Mouse (Mus musculus): ENCODE results near the gene Cox8c. TPM values are rescaled to one million over a fixed set of nuclear protein-coding genes. Genes with fewer than 3 reads are reported as not detected.

Cox8c gene
- polyA plus RNA-seq, 1 experiment from 2014 or later: not detected

DNA sequence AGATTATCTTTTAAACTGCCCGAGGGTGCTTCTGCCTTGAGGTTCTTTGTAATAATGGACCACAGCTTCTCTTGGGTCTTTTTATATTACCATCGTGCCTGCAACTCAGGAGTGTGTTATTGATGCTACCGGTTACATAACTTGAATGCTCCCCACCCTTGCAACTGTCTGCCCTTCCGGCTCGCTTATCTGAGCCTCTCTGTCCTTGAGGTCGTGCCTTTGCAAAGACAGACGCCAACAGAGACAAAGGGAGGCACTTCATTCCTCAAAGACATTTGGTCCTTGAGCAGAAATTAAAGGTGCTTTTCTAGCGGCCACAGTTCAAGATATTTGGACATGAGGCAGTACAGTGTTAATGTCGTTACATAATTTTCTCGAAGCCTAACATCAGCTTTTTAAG, 11.8 kb upstream of the Cox8c start:
- Histone ChIP-seq H3K4me2 (no peak overlapping the region), H3K9me3 (ENCODE audit: control insufficient read depth, low read length) (no peaks in the 10 kb centered on the region), H3K36me3 (ENCODE audit: control insufficient read depth, insufficient read depth, low read length) (no peaks in the 10 kb centered on the region), H3K4me3 (ENCODE audit: low read depth, low read length) (no peak overlapping the region), H3K27ac (ENCODE audit: low read depth, low read length) (no peak overlapping the region), H3K9ac (ENCODE audit: low read depth, low read length) (no peak overlapping the region), H3K4me1 (replicated peaks; ENCODE audit: control insufficient read depth, insufficient read depth, low read length) (no peaks in the 10 kb centered on the region), H3K27me3 (replicated peaks; ENCODE audit: control insufficient read depth, insufficient read depth, low read length) (no peaks in the 10 kb centered on the region)
- 61% methylated on average over 10 of the region's 10 CpGs for WGBS
- ATAC-seq (replicated peaks; ENCODE audit: low FRiP score): no peak
- DNase-seq (ENCODE audit: low spot score): no peak

DNA sequence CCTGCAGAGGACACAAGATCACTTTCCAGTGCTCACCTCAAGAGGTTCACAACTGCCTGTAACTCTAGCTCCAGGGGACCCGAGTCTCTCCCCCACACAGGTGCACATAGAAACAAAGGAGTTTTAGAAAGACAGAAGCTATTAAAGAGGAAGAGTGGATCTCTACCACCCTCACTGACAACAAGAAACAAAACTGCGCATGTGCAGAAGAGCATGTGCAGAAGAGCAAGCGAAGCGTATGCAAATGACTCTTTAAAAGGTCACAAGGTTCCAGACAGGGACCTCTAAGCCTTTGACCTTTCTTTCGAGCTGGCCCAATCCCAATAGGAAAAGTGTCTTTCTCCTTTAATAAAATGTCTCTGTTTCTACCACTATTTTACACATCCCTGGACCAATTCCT, 10.5 kb upstream of the Cox8c start:
- no peak overlapping the region for H3K4me2 ChIP-seq
- no peak overlapping the region for H3K9ac ChIP-seq (ENCODE audit: low read depth, low read length)
- no peaks in the 10 kb centered on the region for H3K36me3 ChIP-seq (ENCODE audit: control insufficient read depth, insufficient read depth, low read length)
- no peaks in the 10 kb centered on the region for H3K4me1 ChIP-seq (replicated peaks; ENCODE audit: control insufficient read depth, insufficient read depth, low read length)
- no peak for ATAC-seq (replicated peaks; ENCODE audit: low FRiP score)
- H3K27ac ChIP-seq (ENCODE audit: low read depth, low read length): no peak overlapping the region
- no peak for DNase-seq (ENCODE audit: low spot score)
- WGBS: 75% methylated on average over 5 of the region's 5 CpGs
- no peak overlapping the region for H3K4me3 ChIP-seq (ENCODE audit: low read depth, low read length)
- no peaks in the 10 kb centered on the region for H3K9me3 ChIP-seq (ENCODE audit: control insufficient read depth, low read length)
- H3K27me3 ChIP-seq (replicated peaks; ENCODE audit: control insufficient read depth, insufficient read depth, low read length): no peaks in the 10 kb centered on the region

DNA sequence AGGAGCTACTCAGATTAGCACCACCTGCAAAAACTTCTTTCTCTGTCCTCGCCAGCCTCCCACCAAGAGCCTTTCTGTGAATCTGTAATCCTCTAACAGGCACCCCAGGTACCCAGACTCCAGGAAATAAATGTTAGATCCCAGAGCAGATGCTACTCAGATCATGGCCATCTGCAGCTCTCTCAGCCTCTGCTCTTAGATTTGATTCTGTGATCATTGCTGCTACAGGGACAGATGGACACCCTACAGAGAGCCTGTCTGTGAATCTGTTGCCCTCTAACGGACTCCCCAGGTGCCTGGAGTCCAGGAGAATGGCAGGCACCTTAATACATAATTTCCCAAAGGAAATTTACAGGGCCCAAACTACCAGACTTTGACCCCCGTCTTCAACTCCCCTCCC, 9.1 kb downstream of the Cox8c start:
- H3K9me3 ChIP-seq (ENCODE audit: control insufficient read depth, low read length): no peaks in the 10 kb centered on the region
- H3K4me2 ChIP-seq: no peak overlapping the region
- no peaks in the 10 kb centered on the region for H3K4me1 ChIP-seq (replicated peaks; ENCODE audit: control insufficient read depth, insufficient read depth, low read length)
- H3K27me3 ChIP-seq (replicated peaks; ENCODE audit: control insufficient read depth, insufficient read depth, low read length): no peaks in the 10 kb centered on the region
- no peak overlapping the region for H3K4me3 ChIP-seq (ENCODE audit: low read depth, low read length)
- no peak overlapping the region for H3K9ac ChIP-seq (ENCODE audit: low read depth, low read length)
- ATAC-seq (replicated peaks; ENCODE audit: low FRiP score): no peak
- WGBS: 41% methylated on average over 3 of the region's 3 CpGs
- DNase-seq (ENCODE audit: low spot score): no peak
- no peaks in the 10 kb centered on the region for H3K36me3 ChIP-seq (ENCODE audit: control insufficient read depth, insufficient read depth, low read length)
- no peak overlapping the region for H3K27ac ChIP-seq (ENCODE audit: low read depth, low read length)

DNA sequence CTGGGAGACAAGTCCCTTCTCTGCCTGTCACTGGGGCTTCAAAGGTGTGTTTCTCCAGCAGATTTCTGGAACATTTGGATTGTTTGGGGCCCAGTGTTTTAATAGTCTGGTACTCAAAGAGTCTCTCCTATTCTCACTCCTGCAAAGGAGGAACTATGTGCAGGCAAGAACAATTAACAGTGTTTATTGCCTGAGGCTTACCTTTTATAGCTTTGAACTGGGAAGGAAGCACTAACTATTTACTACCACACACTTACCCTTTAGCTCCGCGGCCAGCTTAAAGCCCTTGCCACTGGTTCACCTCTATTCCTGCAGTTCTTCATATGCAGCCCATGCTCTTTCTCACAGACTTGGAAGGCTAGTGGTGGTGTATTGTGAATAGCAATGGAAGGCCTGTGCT, 17.0 kb downstream of the Cox8c start:
- no peaks in the 10 kb centered on the region for H3K27me3 ChIP-seq (replicated peaks; ENCODE audit: control insufficient read depth, insufficient read depth, low read length)
- DNase-seq (ENCODE audit: low spot score) (no peak), ATAC-seq (replicated peaks; ENCODE audit: low FRiP score) (no peak)
- H3K9me3 ChIP-seq (ENCODE audit: control insufficient read depth, low read length): no peaks in the 10 kb centered on the region
- WGBS: 85% methylated on average over 2 of the region's 2 CpGs
- H3K36me3 ChIP-seq (ENCODE audit: control insufficient read depth, insufficient read depth, low read length): no peaks in the 10 kb centered on the region
- no peak overlapping the region for H3K4me2 ChIP-seq
- no peak overlapping the region for H3K27ac ChIP-seq (ENCODE audit: low read depth, low read length)
- H3K9ac ChIP-seq (ENCODE audit: low read depth, low read length): no peak overlapping the region
- H3K4me3 ChIP-seq (ENCODE audit: low read depth, low read length): no peak overlapping the region
- H3K4me1 ChIP-seq (replicated peaks; ENCODE audit: control insufficient read depth, insufficient read depth, low read length): no peaks in the 10 kb centered on the region

DNA sequence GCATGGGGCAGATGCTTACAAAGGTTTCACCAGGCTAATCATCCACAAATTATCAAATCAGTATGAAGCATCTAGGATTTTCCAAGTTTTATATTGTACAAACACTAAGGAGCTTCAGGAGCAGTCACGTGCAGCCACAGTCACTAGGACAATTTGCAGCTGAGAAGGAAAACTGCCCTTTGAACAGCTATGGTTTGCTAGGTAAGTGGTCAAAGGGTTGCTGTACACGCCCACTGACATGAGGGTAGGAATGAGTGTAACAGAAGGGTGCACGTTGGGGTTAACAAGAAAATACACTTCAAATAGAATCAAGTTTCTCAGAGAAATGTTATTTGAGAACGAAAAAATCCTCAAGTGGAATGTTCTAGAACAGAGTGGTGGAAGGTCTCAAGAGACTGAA, 30.6 kb downstream of the Cox8c start:
- Histone ChIP-seq H3K9me3 (ENCODE audit: control insufficient read depth, low read length) (no peaks in the 10 kb centered on the region), H3K9ac (ENCODE audit: low read depth, low read length) (no peak overlapping the region), H3K27me3 (replicated peaks; ENCODE audit: control insufficient read depth, insufficient read depth, low read length) (no peaks in the 10 kb centered on the region), H3K36me3 (ENCODE audit: control insufficient read depth, insufficient read depth, low read length) (no peaks in the 10 kb centered on the region), H3K27ac (ENCODE audit: low read depth, low read length) (no peak overlapping the region), H3K4me3 (ENCODE audit: low read depth, low read length) (no peak overlapping the region), H3K4me1 (replicated peaks; ENCODE audit: control insufficient read depth, insufficient read depth, low read length) (no peaks in the 10 kb centered on the region), H3K4me2 (no peak overlapping the region)
- ATAC-seq (replicated peaks; ENCODE audit: low FRiP score) (no peak), DNase-seq (ENCODE audit: low spot score) (no peak)
- WGBS: 67% methylated on average over 4 of the region's 4 CpGs

DNA sequence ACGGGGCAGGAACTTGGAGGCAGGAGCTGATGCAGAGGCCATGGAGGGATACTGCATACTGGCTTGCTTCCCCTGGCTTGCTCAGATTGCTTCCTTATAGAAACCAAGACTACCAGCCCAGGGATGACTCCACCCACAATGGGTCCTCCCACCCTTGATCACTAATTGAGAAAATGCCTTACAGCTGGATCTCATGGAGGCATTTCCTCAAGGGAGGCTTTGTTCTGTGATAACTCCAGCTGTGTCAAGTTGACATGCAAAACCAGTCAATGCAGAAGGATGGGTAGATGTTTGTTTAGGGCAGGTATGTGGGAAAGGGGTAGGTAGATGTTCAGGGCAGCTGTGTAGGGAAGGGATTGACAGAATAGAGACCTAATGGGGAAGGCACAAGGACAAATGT, 31.2 kb downstream of the Cox8c start:
- Histone ChIP-seq H3K4me3 (ENCODE audit: low read depth, low read length) (no peak overlapping the region), H3K27me3 (replicated peaks; ENCODE audit: control insufficient read depth, insufficient read depth, low read length) (no peaks in the 10 kb centered on the region), H3K9me3 (ENCODE audit: control insufficient read depth, low read length) (no peaks in the 10 kb centered on the region), H3K9ac (ENCODE audit: low read depth, low read length) (no peak overlapping the region), H3K4me2 (no peak overlapping the region), H3K27ac (ENCODE audit: low read depth, low read length) (no peak overlapping the region), H3K36me3 (ENCODE audit: control insufficient read depth, insufficient read depth, low read length) (no peaks in the 10 kb centered on the region), H3K4me1 (replicated peaks; ENCODE audit: control insufficient read depth, insufficient read depth, low read length) (no peaks in the 10 kb centered on the region)
- ATAC-seq (replicated peaks; ENCODE audit: low FRiP score) (no peak), DNase-seq (ENCODE audit: low spot score) (no peak)
- WGBS: 74% methylated on average over 1 of the region's 1 CpGs

DNA sequence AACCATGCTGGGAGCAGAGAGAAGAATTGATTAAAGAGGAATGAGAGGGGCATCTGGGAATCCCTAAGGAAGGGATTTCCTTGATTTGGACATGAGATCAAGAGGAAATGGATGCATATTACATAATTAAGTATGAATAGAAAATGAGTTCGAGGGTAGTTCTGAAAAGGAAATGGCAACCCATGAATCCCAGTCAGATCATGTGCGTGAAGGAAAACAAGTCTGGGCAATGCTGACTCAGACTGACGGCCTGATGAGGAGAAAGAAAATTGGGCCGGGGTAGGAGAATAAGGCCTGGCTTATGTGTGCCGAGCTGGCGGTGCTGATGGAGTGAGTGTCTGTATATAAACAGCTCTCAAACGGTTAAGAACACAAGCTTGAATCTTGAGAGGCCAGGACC, 31.7 kb downstream of the Cox8c start:
- Histone ChIP-seq H3K9ac (ENCODE audit: low read depth, low read length) (no peak overlapping the region), H3K36me3 (ENCODE audit: control insufficient read depth, insufficient read depth, low read length) (no peaks in the 10 kb centered on the region), H3K4me1 (replicated peaks; ENCODE audit: control insufficient read depth, insufficient read depth, low read length) (no peaks in the 10 kb centered on the region), H3K4me2 (no peak overlapping the region), H3K4me3 (ENCODE audit: low read depth, low read length) (no peak overlapping the region), H3K9me3 (ENCODE audit: control insufficient read depth, low read length) (no peaks in the 10 kb centered on the region), H3K27me3 (replicated peaks; ENCODE audit: control insufficient read depth, insufficient read depth, low read length) (no peaks in the 10 kb centered on the region), H3K27ac (ENCODE audit: low read depth, low read length) (no peak overlapping the region)
- 85% methylated on average over 7 of the region's 7 CpGs for WGBS
- ATAC-seq (replicated peaks; ENCODE audit: low FRiP score) (no peak), DNase-seq (ENCODE audit: low spot score) (no peak)

DNA sequence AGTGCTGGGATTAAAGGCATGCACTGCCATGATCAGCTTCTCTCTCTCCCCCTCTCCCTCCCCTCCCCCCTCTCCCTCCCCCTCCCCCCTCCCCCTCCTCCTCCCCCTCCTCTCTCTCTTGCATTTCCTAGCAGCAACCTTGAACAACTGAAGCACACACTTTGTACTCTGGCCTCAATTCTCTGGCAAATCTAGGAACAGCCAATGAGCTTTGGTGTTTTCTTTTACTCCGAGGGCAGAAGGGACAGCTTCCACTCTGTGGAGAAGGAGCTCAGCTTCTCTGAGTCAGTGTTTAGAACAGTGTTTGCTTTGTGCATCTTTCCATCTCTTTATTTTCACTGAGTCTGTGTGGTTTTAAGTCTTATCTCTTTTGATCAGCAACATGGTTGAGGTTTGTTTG, 36.8 kb downstream of the Cox8c start:
- Histone ChIP-seq H3K4me1 (replicated peaks; ENCODE audit: control insufficient read depth, insufficient read depth, low read length) (no peaks in the 10 kb centered on the region), H3K27me3 (replicated peaks; ENCODE audit: control insufficient read depth, insufficient read depth, low read length) (no peaks in the 10 kb centered on the region), H3K9ac (ENCODE audit: low read depth, low read length) (no peak overlapping the region), H3K4me3 (ENCODE audit: low read depth, low read length) (no peak overlapping the region), H3K9me3 (ENCODE audit: control insufficient read depth, low read length) (no peaks in the 10 kb centered on the region), H3K36me3 (ENCODE audit: control insufficient read depth, insufficient read depth, low read length) (no peaks in the 10 kb centered on the region), H3K27ac (ENCODE audit: low read depth, low read length) (no peak overlapping the region), H3K4me2 (no peak overlapping the region)
- DNase-seq (ENCODE audit: low spot score) (no peak), ATAC-seq (replicated peaks; ENCODE audit: low FRiP score) (no peak)
- 52% methylated on average over 1 of the region's 1 CpGs for whole genome bisulfite sequencing

DNA sequence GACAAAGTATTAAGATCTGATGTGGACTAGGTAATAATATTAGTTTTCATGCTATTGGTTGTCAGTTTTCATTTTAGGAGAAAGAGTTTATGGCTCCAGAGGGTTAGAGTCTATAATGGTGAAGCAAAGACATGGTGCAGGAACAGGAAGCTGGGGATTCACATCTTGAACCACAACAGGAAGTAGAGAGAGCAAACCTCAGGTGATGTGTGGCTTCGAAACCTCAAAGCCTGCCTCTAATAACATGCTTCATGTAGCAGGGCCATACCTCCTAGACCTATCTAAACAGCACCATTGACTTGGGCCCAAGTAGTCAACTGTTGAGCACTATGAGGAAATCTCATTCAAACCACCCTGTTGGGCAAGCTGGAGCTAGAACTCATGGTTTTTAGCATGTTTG, 46.5 kb downstream of the Cox8c start:
- H3K36me3 ChIP-seq (ENCODE audit: control insufficient read depth, insufficient read depth, low read length): no peaks in the 10 kb centered on the region
- no peak overlapping the region for H3K9ac ChIP-seq (ENCODE audit: low read depth, low read length)
- DNase-seq (ENCODE audit: low spot score) (no peak), ATAC-seq (replicated peaks; ENCODE audit: low FRiP score) (no peak)
- H3K4me1 ChIP-seq (replicated peaks; ENCODE audit: control insufficient read depth, insufficient read depth, low read length): no peaks in the 10 kb centered on the region; the same call in 1 of the 2 replicates
- 76% methylated on average over 1 of the region's 1 CpGs for WGBS
- H3K9me3 ChIP-seq (ENCODE audit: control insufficient read depth, low read length): no peaks in the 10 kb centered on the region
- H3K27ac ChIP-seq (ENCODE audit: low read depth, low read length): no peak overlapping the region
- no peak overlapping the region for H3K4me2 ChIP-seq
- H3K27me3 ChIP-seq (replicated peaks; ENCODE audit: control insufficient read depth, insufficient read depth, low read length): peaks cover 21% of the 10 kb centered on the region
- no peak overlapping the region for H3K4me3 ChIP-seq (ENCODE audit: low read depth, low read length)

All from liver, embryonic 11.5 days (tissue).